Mouse (Mus musculus) embryonic facial prominence, embryonic 10.5 days (tissue): ENCODE data around the gene BC034090. TPM values are rescaled to one million over a fixed set of nuclear protein-coding genes. Genes with fewer than 3 reads are reported as not detected.

Source experiments
- DNase-seq: peaks from one replicate; pipeline ENCODE4 v3.0.0-alpha.2; 2017; ENCODE audit warnings: low spot score
- H3K27ac ChIP-seq: fragments of 300-500 bp; sonication (generic); replicated peaks from 2 replicates; pipeline ENCODE4 v1.5.1; 2016; ENCODE audit warnings: mild to moderate bottlenecking
- H3K27me3 ChIP-seq: fragments of 300-500 bp; sonication (generic); replicated peaks from 2 replicates; pipeline ENCODE4 v1.6.1; 2016; ENCODE audit warnings: low read depth, mild to moderate bottlenecking; ENCODE audit not compliant: poor library complexity, severe bottlenecking
- H3K36me3 ChIP-seq: fragments of 300-500 bp; sonication (generic); replicated peaks from 2 replicates; pipeline ENCODE4 v1.6.1; 2016; ENCODE audit warnings: mild to moderate bottlenecking, moderate library complexity
- H3K4me1 ChIP-seq: fragments of 300-500 bp; sonication (generic); 2 replicates; pipeline ENCODE4 v1.6.1; 2016
- H3K4me3 ChIP-seq: fragments of 300-500 bp; sonication (generic); 2 replicates; pipeline ENCODE4 v1.5.1; 2016; ENCODE audit warnings: mild to moderate bottlenecking, moderate library complexity
- H3K9me3 ChIP-seq: fragments of 300-500 bp; sonication (generic); 2 replicates; pipeline ENCODE4 v1.6.1; 2016; ENCODE audit warnings: mild to moderate bottlenecking
- WGBS: fragments of 180-500 bp; shearing (Covaris S2); methylation state at CpG from one replicate; pipeline ENCODE4 v1.1.7; 2016; 5-methylcytosine and 5-hydroxymethylcytosine counted together
- polyA plus RNA-seq: library from polyadenylated mRNA; unstranded; fragments of >200 nt; fragmentation: Nextera tagmentation; extraction: Ambion mirVana; gene quantifications from 2 replicates; pipeline ENCODE4 v1.2.1, GENCODE M21; 2016

Gene BC034090
- polyA plus RNA-seq, 1 experiment from 2014 or later = 5.3 TPM

DNA sequence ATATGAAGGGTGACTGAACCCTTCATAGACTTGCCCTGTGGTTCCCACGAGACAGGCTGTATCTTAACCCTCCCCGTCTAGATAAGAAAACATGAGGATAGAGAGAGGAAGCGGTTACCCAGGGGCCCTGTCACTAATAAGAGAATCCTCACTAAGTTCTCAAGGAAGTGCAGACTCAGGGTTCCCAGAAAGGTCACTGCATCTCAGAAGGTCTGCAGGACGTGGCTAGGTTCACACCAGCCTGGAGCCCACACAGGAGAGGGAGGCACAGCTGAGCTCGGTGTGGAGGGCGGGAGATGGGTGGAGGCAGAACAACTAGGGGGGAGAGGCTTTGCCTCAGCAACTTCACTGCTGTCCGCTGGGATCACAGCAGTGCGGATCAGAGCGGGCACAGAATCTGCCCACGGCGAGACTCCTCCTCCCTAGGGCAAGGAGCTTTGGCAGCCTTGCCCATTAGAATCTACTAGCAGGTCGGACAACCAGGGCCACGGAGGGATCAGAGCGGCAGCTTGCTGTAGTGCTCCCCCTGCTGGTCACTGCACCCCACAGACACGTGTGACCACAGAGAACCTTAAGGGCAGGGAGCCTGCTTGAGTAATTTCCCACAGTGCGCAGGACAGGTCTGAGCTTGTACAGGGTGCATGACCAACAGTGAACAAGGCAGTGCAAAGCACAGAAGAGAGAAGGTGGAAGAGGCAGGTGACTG, 20.2 kb downstream of the BC034090 start:
- WGBS = 32% methylated on average over 16 of the region's 16 CpGs
- Histone ChIP-seq H3K36me3 (peaks cover 22% of the 10 kb centered on the region), H3K27me3 (0 out of 2 replicates have a peak, but pooled peaks cover 3% of the 10 kb centered on the region), H3K4me3 (no peak overlapping the region), H3K9me3 (no peaks in the 10 kb centered on the region), H3K27ac (peak overlapping the region; percentile 70), H3K4me1 (peaks cover 50% of the 10 kb centered on the region)
- peak; percentile 89 for DNase-seq

DNA sequence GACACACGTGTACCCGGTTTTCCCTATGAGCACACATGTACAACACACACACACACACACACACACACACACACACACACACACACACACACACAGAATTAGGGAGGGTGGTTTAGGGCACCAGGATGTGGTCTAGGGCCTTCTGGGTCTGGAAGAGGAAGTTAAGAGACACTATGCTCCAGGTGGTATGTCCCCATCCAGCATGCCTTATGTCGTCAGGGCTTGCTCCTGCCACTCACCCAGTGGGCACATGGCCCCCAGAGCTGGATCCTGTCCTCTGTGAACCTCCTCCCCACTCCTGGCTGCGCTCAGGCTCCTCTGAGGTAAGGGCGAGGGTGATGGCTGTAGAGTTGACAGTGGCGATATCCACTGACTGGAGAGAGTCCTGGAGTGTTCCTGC, 21.2 kb downstream of the BC034090 start:
- H3K27me3 ChIP-seq = 0 out of 2 replicates have a peak, but pooled peaks cover 3% of the 10 kb centered on the region
- no peak overlapping the region for H3K4me3 ChIP-seq
- H3K36me3 ChIP-seq = peaks cover 22% of the 10 kb centered on the region
- no peak overlapping the region for H3K27ac ChIP-seq
- DNase-seq = no peak
- 85% methylated on average over 6 of the region's 6 CpGs for WGBS
- peaks cover 41% of the 10 kb centered on the region for H3K4me1 ChIP-seq
- no peaks in the 10 kb centered on the region for H3K9me3 ChIP-seq

DNA sequence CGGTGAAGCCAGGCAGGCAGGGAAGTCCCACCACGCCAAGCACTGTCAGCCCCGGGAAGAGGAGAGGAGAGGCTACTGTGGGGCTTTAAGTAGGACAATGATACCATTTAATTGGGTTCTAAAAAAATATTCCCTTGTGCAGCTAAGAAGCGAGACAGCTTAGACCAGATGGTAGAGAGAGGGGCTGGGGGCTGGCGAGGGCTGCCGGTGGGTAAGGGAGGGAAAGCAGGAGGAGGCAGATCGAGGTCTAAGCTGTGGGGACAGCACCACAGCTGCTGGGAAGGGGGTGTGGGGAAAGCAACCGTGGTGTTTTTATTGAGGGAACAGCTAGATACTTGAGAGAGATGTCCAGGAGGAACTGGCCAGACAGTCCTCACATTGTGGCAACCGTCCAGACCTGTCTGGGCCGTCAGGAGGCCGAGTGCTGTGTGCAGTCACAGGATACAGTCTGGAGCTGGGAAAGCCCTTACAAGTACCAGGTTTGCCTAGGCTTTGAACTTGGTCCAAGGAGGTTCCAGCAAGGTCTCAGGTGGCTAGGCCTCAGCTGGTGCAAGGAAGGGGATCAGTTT, 22.1 kb downstream of the BC034090 start:
- no peak for DNase-seq
- Histone ChIP-seq H3K4me3 (no peak overlapping the region), H3K4me1 (peaks cover 43% of the 10 kb centered on the region), H3K9me3 (no peaks in the 10 kb centered on the region), H3K27ac (peak overlapping the region; percentile 7; the same call in 1 of the 2 replicates), H3K36me3 (peaks cover 25% of the 10 kb centered on the region), H3K27me3 (0 out of 2 replicates have a peak, but pooled peaks cover 3% of the 10 kb centered on the region)
- WGBS = 72% methylated on average over 11 of the region's 11 CpGs

GRCm38 (mm10) chr1:155218924-155219323, 25.3 kb downstream of the BC034090 start:
- Histone ChIP-seq H3K27ac (no peak overlapping the region), H3K9me3 (no peaks in the 10 kb centered on the region), H3K4me1 (peaks cover 63% of the 10 kb centered on the region), H3K4me3 (no peak overlapping the region), H3K36me3 (peaks cover 17% of the 10 kb centered on the region), H3K27me3 (0 out of 2 replicates have a peak, but pooled peaks cover 2% of the 10 kb centered on the region)
- no peak for DNase-seq
- 73% methylated on average over 5 of the region's 5 CpGs for WGBS

- Histone ChIP-seq H3K9me3 (no peaks in the 10 kb centered on the region), H3K27me3 (no peaks in the 10 kb centered on the region), H3K36me3 (peaks cover 12% of the 10 kb centered on the region), H3K4me3 (no peak overlapping the region), H3K27ac (peak overlapping the region; percentile 88), H3K4me1 (peaks cover 69% of the 10 kb centered on the region)
- WGBS = 55% methylated on average over 9 of the region's 9 CpGs
- peak; percentile 70 for DNase-seq
These were observed 26.2 kb downstream of the BC034090 start for GRCm38 (mm10) chr1:155217865-155218541.

DNA sequence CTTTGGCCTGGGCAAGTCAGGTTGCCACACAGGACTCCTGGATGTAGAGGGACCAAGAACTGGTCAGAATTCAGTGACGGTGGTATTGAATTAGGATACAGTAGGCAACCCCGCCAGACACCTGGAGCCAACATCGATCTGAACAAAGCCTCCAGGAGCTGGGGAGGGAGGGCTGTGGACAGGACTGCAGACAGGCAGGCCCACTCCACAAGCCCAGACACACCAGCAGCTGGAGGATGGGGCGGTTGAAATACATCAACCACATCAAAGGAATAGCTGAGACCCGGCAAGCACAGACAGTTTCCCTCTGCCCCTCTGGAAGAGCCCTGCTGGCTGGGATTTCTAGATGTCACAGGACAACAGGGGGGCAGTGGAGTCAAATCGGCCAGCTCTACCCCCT, 27.4 kb downstream of the BC034090 start:
- H3K4me1 ChIP-seq = peaks cover 72% of the 10 kb centered on the region
- H3K9me3 ChIP-seq = no peaks in the 10 kb centered on the region
- H3K27ac ChIP-seq = peak overlapping the region; percentile 88
- H3K4me3 ChIP-seq = no peak overlapping the region
- peaks cover 11% of the 10 kb centered on the region for H3K36me3 ChIP-seq
- DNase-seq = peak; percentile 57
- no peaks in the 10 kb centered on the region for H3K27me3 ChIP-seq
- 65% methylated on average over 6 of the region's 6 CpGs for WGBS

DNA sequence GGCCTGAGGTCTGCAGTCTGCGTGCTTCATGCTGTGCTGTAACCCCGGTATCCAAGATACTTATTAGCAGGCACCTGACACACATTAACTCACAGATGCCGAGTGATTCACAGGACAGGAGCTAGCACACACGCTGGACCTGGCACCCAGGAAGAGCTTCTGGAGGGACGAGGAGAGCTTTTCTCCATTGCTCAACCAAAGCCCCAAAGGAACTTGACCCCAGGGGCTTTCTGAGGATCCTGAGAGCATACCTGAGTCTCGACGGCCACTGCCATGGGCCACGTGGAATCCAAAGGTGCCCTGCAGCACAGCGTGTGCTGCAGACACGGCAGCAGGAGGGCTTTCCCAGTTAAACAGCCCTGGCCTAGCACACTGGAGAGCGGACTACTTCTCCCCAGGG, 27.9 kb downstream of the BC034090 start:
- H3K27ac ChIP-seq = peak overlapping the region; percentile 88
- no peaks in the 10 kb centered on the region for H3K27me3 ChIP-seq
- H3K4me3 ChIP-seq = no peak overlapping the region
- 78% methylated on average over 11 of the region's 11 CpGs for WGBS
- no peak for DNase-seq
- no peaks in the 10 kb centered on the region for H3K9me3 ChIP-seq
- peaks cover 11% of the 10 kb centered on the region for H3K36me3 ChIP-seq
- peaks cover 72% of the 10 kb centered on the region for H3K4me1 ChIP-seq

- H3K27me3 ChIP-seq = no peaks in the 10 kb centered on the region
- DNase-seq = peak; percentile 48
- peaks cover 79% of the 10 kb centered on the region for H3K4me1 ChIP-seq
- H3K27ac ChIP-seq = peak overlapping the region; percentile 88
- H3K9me3 ChIP-seq = no peaks in the 10 kb centered on the region
- H3K36me3 ChIP-seq = peaks cover 11% of the 10 kb centered on the region; the same call in 1 of the 2 replicates
- WGBS = 46% methylated on average over 9 of the region's 9 CpGs
- no peak overlapping the region for H3K4me3 ChIP-seq
These were observed 29.0 kb downstream of the BC034090 start for GRCm38 (mm10) chr1:155215066-155215764.

DNA sequence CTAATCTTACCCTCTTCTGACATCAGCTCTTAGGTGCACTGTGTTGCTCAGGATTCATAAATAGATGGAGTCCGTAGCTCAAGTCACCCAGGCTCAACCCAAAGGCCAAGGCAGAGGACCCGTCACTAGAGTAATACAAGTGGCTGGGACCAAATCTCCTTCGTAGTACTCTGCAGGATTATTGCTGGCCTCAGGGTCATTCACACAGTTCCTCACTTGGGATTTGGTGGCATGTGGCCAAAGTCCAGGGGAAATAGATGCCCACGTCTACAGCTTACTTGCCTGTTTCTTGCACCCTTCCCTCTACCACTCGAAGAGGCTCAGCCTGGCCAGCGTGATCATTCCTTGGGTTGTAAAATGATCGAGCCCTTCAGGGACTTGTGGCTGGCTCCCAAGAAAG, 30.3 kb downstream of the BC034090 start:
- Histone ChIP-seq H3K27me3 (no peaks in the 10 kb centered on the region), H3K4me1 (peaks cover 86% of the 10 kb centered on the region), H3K9me3 (no peaks in the 10 kb centered on the region), H3K27ac (peak overlapping the region; percentile 88), H3K4me3 (no peak overlapping the region), H3K36me3 (peaks cover 11% of the 10 kb centered on the region; the same call in 1 of the 2 replicates)
- no peak for DNase-seq
- 88% methylated on average over 7 of the region's 7 CpGs for WGBS

DNA sequence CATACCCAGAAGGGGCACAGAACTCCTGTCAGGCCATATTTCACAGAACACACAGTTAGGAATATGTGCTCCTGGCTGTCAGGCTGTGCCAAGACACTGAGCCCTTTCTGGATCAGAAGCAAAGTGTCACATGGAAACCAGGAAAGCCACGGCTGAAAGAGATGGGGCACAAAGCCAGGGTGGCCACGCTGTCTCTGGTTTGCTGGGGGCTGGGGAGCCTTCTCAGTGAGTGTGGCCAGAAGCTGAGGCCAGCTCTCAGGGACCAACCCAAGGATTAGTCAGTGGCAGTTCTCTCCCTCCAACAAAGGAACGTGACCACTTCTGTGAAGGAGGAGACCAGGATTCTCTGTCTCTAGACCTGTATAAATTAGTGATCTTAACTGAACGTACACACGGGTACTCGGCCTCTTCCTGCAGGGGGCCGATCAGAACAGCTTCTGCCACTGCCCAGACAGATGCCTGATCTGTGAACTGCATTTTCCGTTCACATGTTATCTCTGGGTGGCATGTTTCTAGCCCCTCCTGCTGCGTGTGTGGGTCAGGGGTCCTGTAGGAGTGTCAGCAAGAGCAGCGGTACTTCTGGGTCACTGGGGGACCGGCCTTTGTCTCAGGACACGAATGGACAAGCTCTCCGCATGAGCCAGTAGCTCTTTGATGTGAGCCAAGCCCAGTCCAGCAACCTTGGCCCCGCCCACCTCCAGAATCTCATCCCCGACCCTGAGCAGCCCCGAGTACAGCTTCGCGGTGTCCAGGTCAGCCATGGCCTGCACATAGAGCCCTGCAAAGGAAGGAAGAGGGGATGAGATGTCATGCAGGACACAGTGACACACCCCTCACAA, 31.1 kb downstream of the BC034090 start:
- peaks cover 11% of the 10 kb centered on the region; the same call in 1 of the 2 replicates for H3K36me3 ChIP-seq
- peaks cover 86% of the 10 kb centered on the region for H3K4me1 ChIP-seq
- 22% methylated on average over 18 of the region's 18 CpGs for WGBS
- peak; percentile 63 for DNase-seq
- H3K27me3 ChIP-seq = no peaks in the 10 kb centered on the region
- H3K9me3 ChIP-seq = no peaks in the 10 kb centered on the region
- no peak overlapping the region for H3K4me3 ChIP-seq
- H3K27ac ChIP-seq = peak overlapping the region; percentile 88

- Histone ChIP-seq H3K27me3 (no peaks in the 10 kb centered on the region), H3K4me1 (peaks cover 80% of the 10 kb centered on the region)
- WGBS = 9% methylated on average over 6 of the region's 6 CpGs
These were observed 31.8 kb downstream of the BC034090 start for GRCm38 (mm10) chr1:155212493-155212892.

More at GRCm38 (mm10) chr1:155212493-155212892, 31.8 kb downstream of the BC034090 start:
- Histone ChIP-seq H3K4me3 (peak overlapping the region; percentile 8; the same call in 1 of the 2 replicates), H3K27ac (peak overlapping the region; percentile 88), H3K36me3 (peaks cover 12% of the 10 kb centered on the region), H3K9me3 (no peaks in the 10 kb centered on the region)
- DNase-seq = peak; percentile 88
